Mouse (Mus musculus) midbrain, postnatal 0 days (tissue): ENCODE measurements around the gene Gmcl1. TPM values are rescaled to one million over a fixed set of nuclear protein-coding genes. Genes with fewer than 3 reads are reported as not detected.

Source experiments
- ATAC-seq: fragments of 200-750 bp; cut with Nextera tagmentation; 2 replicates; pipeline ENCODE4 v1.8.0; 2017; ENCODE audit warnings: moderate number of reproducible peaks, mild to moderate bottlenecking, moderate TSS enrichment, moderate library complexity; ENCODE audit not compliant: low FRiP score
- DNase-seq: peaks from one replicate; pipeline ENCODE4 v3.0.0-alpha.2; 2015; ENCODE audit warnings: low spot score
- H3K27ac ChIP-seq: fragments of 300-500 bp; sonication (generic); 2 replicates; pipeline ENCODE4 v1.5.1; 2014; ENCODE audit warnings: low read depth, mild to moderate bottlenecking, low read length, mixed read lengths
- H3K27me3 ChIP-seq: fragments of 300-500 bp; sonication (generic); 2 replicates; pipeline ENCODE4 v1.6.1; 2014; ENCODE audit warnings: low read length, control low read depth, mixed read lengths; ENCODE audit not compliant: insufficient read depth
- H3K36me3 ChIP-seq: fragments of 300-500 bp; sonication (generic); 2 replicates; pipeline ENCODE4 v1.6.1; 2014; ENCODE audit warnings: low read length, control low read depth, mixed read lengths; ENCODE audit not compliant: insufficient read depth
- H3K4me1 ChIP-seq: fragments of 300-500 bp; sonication (generic); 2 replicates; pipeline ENCODE4 v1.6.1; 2014; ENCODE audit warnings: mild to moderate bottlenecking, control low read depth, antibody characterized with exemption, low read length, mixed read lengths; ENCODE audit not compliant: insufficient read depth
- H3K4me2 ChIP-seq: fragments of 300-500 bp; sonication (generic); 2 replicates; pipeline ENCODE4 v1.6.1; 2014; ENCODE audit warnings: low read depth, mild to moderate bottlenecking, low read length, mixed read lengths; ENCODE audit not compliant: poor library complexity, severe bottlenecking
- H3K4me3 ChIP-seq: fragments of 300-500 bp; sonication (generic); 2 replicates; pipeline ENCODE4 v1.5.1; 2014; ENCODE audit warnings: low read depth, mild to moderate bottlenecking, low read length, moderate library complexity
- H3K9ac ChIP-seq: fragments of 300-500 bp; sonication (generic); replicated peaks from 2 replicates; pipeline ENCODE4 v1.6.1; 2014; ENCODE audit warnings: mild to moderate bottlenecking, low read length, moderate library complexity, mixed read lengths; ENCODE audit not compliant: poor library complexity, severe bottlenecking
- H3K9me3 ChIP-seq: fragments of 300-500 bp; sonication (generic); 2 replicates; pipeline ENCODE4 v1.6.1; 2016; ENCODE audit warnings: low read length, control low read depth
- CTCF ChIP-seq: IDR thresholded peaks from 2 replicates; pipeline ENCODE4 v1.5.1; 2016; ENCODE audit warnings: antibody characterized with exemption, mild to moderate bottlenecking
- WGBS: fragments of 180-500 bp; shearing (Covaris S2); extraction: QIAGEN DNeasy Blood & Tissue Kit; methylation state at CpG from one replicate; pipeline ENCODE4 v1.1.7; 2014; 5-methylcytosine and 5-hydroxymethylcytosine counted together
- polyA plus RNA-seq: library from polyadenylated mRNA; unstranded; fragments of >200 nt; fragmentation: Nextera tagmentation; extraction: Ambion mirVana; gene quantifications from 2 replicates; pipeline ENCODE4 v1.2.1, GENCODE M21; 2015
- total RNA-seq: library from RNA; depleted of rRNA; stranded (reverse); fragments of >200 nt; gene quantifications from 2 replicates; pipeline ENCODE4 v1.2.3, GENCODE M21; 2014

Gene Gmcl1
- total and polyA plus RNA-seq, 2 experiments from 2014 or later, result 18.0 to 22.4 TPM

DNA sequence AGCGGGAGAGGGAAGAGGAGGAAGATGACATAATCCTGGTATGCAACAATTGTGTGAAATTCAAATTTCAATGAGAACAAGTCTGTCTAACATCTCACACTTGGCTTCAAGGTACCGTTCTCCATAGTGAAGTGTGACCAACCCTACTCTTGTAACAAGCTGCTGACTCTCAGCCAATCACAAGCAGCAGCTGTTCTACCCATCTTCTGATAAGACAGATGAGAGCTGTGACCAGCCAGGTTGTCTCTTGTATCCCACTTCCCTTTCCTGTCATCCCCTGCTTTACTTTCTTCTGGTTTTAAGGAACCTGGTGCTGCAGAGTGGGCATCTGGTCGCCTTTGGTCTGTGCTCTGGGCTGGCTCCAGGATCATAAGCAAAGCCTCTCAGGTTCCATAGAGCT lies 34.3 kb upstream of the Gmcl1 start:
- Histone ChIP-seq H3K27me3 (no peaks in the 10 kb centered on the region), H3K9ac (no peak overlapping the region), H3K4me2 (no peak overlapping the region), H3K36me3 (no peaks in the 10 kb centered on the region), H3K4me3 (no peak overlapping the region), H3K9me3 (no peaks in the 10 kb centered on the region), H3K27ac (no peak overlapping the region), H3K4me1 (no peaks in the 10 kb centered on the region)
- ATAC-seq (no peak), DNase-seq (no peak)
- 75% methylated on average over 3 of the region's 3 CpGs for WGBS
- no peak for TF ChIP-seq CTCF

DNA sequence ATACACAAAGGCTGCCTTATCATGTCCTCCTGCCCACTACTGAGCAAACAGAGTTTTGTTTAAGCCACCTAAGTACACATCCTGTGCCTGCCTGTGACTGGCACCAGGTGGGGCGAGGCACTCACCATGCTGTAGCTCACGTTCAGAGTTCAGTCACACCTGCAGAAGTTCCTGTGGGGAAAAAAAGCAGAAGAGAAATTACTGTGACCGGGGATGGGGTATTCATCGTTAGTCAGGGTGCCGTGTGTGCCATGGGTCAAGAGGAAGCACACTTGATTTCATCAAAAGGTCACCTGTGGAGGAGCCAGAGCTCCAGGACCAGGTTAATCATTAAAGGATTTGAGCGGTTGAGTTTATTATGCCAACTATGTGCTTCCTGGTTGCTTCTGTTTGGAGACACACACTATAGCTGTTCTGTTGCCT lies 32.5 kb upstream of the Gmcl1 start:
- ATAC-seq, result no peak
- no peak overlapping the region for H3K4me3 ChIP-seq
- no peak overlapping the region for H3K4me2 ChIP-seq
- no peaks in the 10 kb centered on the region for H3K27me3 ChIP-seq
- no peaks in the 10 kb centered on the region for H3K36me3 ChIP-seq
- 81% methylated on average over 6 of the region's 6 CpGs for WGBS
- DNase-seq, result no peak
- no peak overlapping the region for H3K27ac ChIP-seq
- H3K4me1 ChIP-seq, result no peaks in the 10 kb centered on the region
- H3K9ac ChIP-seq, result no peak overlapping the region
- no peaks in the 10 kb centered on the region for H3K9me3 ChIP-seq
- no peak for TF ChIP-seq CTCF

- no peak for TF ChIP-seq CTCF
- H3K27me3 ChIP-seq, result no peaks in the 10 kb centered on the region
- DNase-seq, result no peak
Measured at GRCm38 (mm10) chr6:86754105-86754863, 21.1 kb upstream of the Gmcl1 start.

DNA sequence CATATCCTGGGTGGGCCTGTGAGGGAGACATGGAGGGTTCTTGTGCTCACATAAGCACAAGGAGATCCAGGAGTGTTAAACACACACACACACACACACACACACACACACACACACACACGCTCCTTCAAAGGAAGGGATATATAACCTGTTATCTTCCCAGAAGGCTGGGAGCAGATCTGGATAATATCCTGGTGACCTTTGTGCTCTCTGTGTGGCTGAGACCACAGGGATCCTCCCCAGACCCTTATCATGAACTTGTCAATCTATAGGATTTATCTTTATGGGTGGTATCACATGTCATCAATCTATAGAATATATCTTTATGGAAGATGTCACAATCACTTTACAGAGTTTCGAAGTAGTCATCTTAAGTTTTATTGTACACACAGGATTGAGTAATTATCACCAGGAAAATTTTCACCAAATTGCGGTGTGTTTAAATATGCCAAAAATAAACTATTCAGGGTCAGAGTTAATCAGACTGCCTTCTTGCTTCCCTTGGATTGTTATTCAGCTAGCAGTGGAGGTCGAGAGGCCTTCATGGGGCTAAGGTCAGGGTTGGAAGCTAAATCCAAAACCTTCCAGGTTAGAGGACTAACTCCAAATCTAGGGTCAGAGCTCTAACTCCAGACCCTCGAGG lies 19.8 kb upstream of the Gmcl1 start:
- no peak overlapping the region for H3K4me3 ChIP-seq
- no peak overlapping the region for H3K9ac ChIP-seq
- no peak for TF ChIP-seq CTCF
- no peaks in the 10 kb centered on the region for H3K9me3 ChIP-seq
- 86% methylated on average over 5 of the region's 5 CpGs for WGBS
- no peaks in the 10 kb centered on the region for H3K27me3 ChIP-seq
- no peak overlapping the region for H3K4me2 ChIP-seq
- DNase-seq, result no peak
- no peaks in the 10 kb centered on the region for H3K4me1 ChIP-seq
- ATAC-seq, result no peak
- H3K27ac ChIP-seq, result no peak overlapping the region
- no peaks in the 10 kb centered on the region for H3K36me3 ChIP-seq

More at GRCm38 (mm10) chr6:86754105-86754863, 21.1 kb upstream of the Gmcl1 start:
- H3K4me2 ChIP-seq, result no peak overlapping the region
- H3K27ac ChIP-seq, result no peak overlapping the region
- H3K36me3 ChIP-seq, result no peaks in the 10 kb centered on the region
- H3K9me3 ChIP-seq, result no peaks in the 10 kb centered on the region
- ATAC-seq, result no peak
- WGBS, result 91% methylated on average over 10 of the region's 10 CpGs
- H3K9ac ChIP-seq, result no peak overlapping the region
- no peak overlapping the region for H3K4me3 ChIP-seq
- H3K4me1 ChIP-seq, result no peaks in the 10 kb centered on the region

GRCm38 (mm10) chr6:86750961-86751360 lies 17.8 kb upstream of the Gmcl1 start:
- no peaks in the 10 kb centered on the region for H3K27me3 ChIP-seq
- no peaks in the 10 kb centered on the region for H3K9me3 ChIP-seq
- H3K27ac ChIP-seq, result no peak overlapping the region
- no peak overlapping the region for H3K9ac ChIP-seq
- H3K36me3 ChIP-seq, result no peaks in the 10 kb centered on the region
- no peak overlapping the region for H3K4me2 ChIP-seq
- no peak for TF ChIP-seq CTCF
- no peak overlapping the region for H3K4me3 ChIP-seq
- H3K4me1 ChIP-seq, result no peaks in the 10 kb centered on the region
- ATAC-seq (no peak), DNase-seq (no peak)
- WGBS, result 88% methylated on average over 4 of the region's 4 CpGs

DNA sequence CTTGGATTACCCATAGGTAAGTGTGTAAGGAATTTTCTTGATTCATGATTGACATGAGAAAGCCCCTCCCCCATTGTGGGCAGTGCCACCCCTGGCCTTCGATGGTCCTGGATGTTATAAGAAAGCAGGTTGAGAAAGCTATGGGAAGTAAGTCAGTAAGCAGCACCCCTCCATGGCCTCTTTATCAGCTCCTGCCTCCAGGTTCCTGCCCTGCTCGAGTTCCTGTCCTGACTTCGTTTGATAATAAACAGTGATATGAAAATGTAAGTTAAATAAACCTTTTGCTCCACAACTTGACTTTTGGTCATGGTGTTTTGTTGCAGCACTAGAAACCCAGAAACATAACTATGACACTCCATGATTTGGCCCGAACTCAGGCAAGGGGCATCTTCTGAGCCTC lies 16.6 kb upstream of the Gmcl1 start:
- Histone ChIP-seq H3K4me2 (no peak overlapping the region), H3K4me3 (no peak overlapping the region), H3K4me1 (no peaks in the 10 kb centered on the region), H3K27me3 (no peaks in the 10 kb centered on the region), H3K36me3 (no peaks in the 10 kb centered on the region), H3K9ac (no peak overlapping the region), H3K9me3 (no peaks in the 10 kb centered on the region), H3K27ac (no peak overlapping the region)
- ATAC-seq (no peak), DNase-seq (no peak)
- 80% methylated on average over 4 of the region's 4 CpGs for WGBS
- no peak for TF ChIP-seq CTCF
